Mouse (Mus musculus) E14TG2a.4 (cell line): ENCODE measurements around the gene Myom3.

Experiments
- CTCF ChIP-seq: conservative IDR thresholded peaks from 2 replicates; pipeline ENCODE4 v1.5.1; 2014; ENCODE audit warnings: low read length
- NANOG ChIP-seq: IDR thresholded peaks from 2 replicates; pipeline ENCODE4 v1.6.1; 2014; ENCODE audit warnings: borderline replicate concordance, low read length, mixed read lengths
- POU5F1 ChIP-seq: IDR thresholded peaks from 2 replicates; pipeline ENCODE4 v1.6.1; 2014; ENCODE audit warnings: low read length, borderline replicate concordance

DNA sequence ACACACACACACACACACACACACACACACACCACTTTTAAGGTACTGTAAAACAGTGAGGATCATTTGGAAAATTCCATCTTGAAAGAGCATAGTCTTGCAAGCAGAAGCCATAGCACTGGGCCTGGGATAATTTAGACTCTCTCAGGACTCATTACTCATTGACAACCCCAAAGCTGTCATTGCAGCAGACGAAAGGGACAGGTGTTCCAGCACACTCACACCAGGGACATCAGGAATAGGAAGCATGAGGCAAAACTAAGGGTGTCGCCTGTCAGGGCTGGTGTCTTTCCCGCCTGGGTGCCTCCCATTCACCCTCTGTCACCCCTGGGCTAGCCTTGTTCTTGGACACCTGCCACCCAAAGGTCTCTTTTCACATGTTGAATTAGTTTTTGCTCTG is 22.6 kb upstream of the Myom3 start:
- no peak for TF ChIP-seq CTCF
- TF ChIP-seq POU5F1: no peak
- TF ChIP-seq NANOG: no peak
